ENCODE assay signal across 14 mouse cellular contexts in the genomic region with DNA sequence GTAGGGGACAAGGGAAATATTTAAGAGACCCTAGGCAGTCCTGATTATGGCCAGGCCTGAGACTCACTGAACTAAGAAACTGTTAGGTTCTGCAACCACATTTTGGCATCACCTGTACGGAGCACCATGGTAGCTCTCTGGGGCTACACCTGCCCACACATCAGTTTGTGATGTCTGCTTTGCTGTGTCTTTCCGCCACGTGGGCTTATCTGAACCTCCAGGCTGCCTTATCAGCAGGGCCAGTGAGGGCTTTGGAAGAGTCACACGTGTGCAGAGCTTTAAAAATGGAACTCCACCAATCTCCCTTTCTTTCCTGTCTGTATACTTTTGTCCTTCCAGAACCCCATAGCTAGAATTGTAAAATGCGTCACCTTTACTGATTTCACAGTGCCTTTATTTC. TPM values are rescaled to one million over a fixed set of nuclear protein-coding genes. Genes with fewer than 3 reads are reported as not detected.
DNase-seq lines count a peak whose midpoint lies in the region; ATAC-seq lines count a peak whose summit lies in the region.
"Had no signal": no experiment of that assay in that cellular context is flagged by ENCODE, and none has a peak within 500 bp of the region (broad histone marks: within the 10 kb centered on the region; RNA-seq: fewer than 3 reads in every experiment).

No protein-coding gene starts in this region.

- intact Hi-C loops in gastrocnemius, postnatal 36 days (cut with DNase I): no loop called here

- peak; percentile 78 for DNase-seq in spleen, adult 12 weeks (ENCODE audit: low spot score)
- DNase-seq in spleen, adult 18-20 months: no peak
- peak; percentile 29 to 58 for DNase-seq in spleen, postnatal 36 days (ENCODE audit: low spot score in 2 of 2)
- no peak for DNase-seq in frontal cortex, postnatal 25 days (ENCODE audit: low spot score in 2 of 2)
- DNase-seq in gastrocnemius, postnatal 36 days: no peak
- DNase-seq: adrenal gland, adult 8-10 months; cerebellum, postnatal 25 days; thymus, postnatal 14 days had no signal

- WGBS in liver, embryonic 12.5 days (ENCODE audit: insufficient replicate concordance): 12% methylated on average over 5 of the region's 5 CpGs
- 90% methylated on average over 5 of the region's 5 CpGs for WGBS in hindbrain, embryonic 12.5 days

- peak overlapping the region; percentile 2; the same call in 1 of the 2 replicates for H3K9ac ChIP-seq in liver, embryonic 12.5 days
- no peak overlapping the region for H3K9ac ChIP-seq in hindbrain, embryonic 12.5 days
- H3K9ac ChIP-seq: forebrain, embryonic 12.5 days; heart, embryonic 15.5 days; lung, embryonic 15.5 days had no signal

- peak; percentile 70 for ATAC-seq in common myeloid progenitor, adult 5-6 weeks (replicated peaks; ENCODE audit: low read depth, poor library complexity, severe bottlenecking)
- peak; percentile 91 for ATAC-seq in liver, embryonic 12.5 days
- ATAC-seq in hindbrain, embryonic 12.5 days (ENCODE audit: low FRiP score): no peak

- no peaks in the 10 kb centered on the region for H3K9me3 ChIP-seq in liver, embryonic 12.5 days (replicated peaks)
- no peaks in the 10 kb centered on the region for H3K9me3 ChIP-seq in hindbrain, embryonic 12.5 days (replicated peaks)
- H3K9me3 ChIP-seq: forebrain, embryonic 12.5 days; heart, embryonic 15.5 days; lung, embryonic 15.5 days had no signal

- H3K27me3 ChIP-seq in liver, embryonic 12.5 days (replicated peaks): no peaks in the 10 kb centered on the region; the same call in 1 of the 2 replicates
- H3K27me3 ChIP-seq in hindbrain, embryonic 12.5 days: no peaks in the 10 kb centered on the region
- H3K27me3 ChIP-seq: forebrain, embryonic 12.5 days; heart, embryonic 15.5 days; lung, embryonic 15.5 days had no signal

- no peak overlapping the region for H3K4me3 ChIP-seq in liver, embryonic 12.5 days
- no peak overlapping the region for H3K4me3 ChIP-seq in hindbrain, embryonic 12.5 days
- H3K4me3 ChIP-seq: forebrain, embryonic 12.5 days; heart, embryonic 15.5 days; lung, embryonic 15.5 days had no signal

- no peaks in the 10 kb centered on the region for H3K36me3 ChIP-seq in liver, embryonic 12.5 days
- no peaks in the 10 kb centered on the region for H3K36me3 ChIP-seq in hindbrain, embryonic 12.5 days
- H3K36me3 ChIP-seq: forebrain, embryonic 12.5 days; heart, embryonic 15.5 days; lung, embryonic 15.5 days had no signal

- H3K4me1 ChIP-seq in liver, embryonic 12.5 days: peaks cover 66% of the 10 kb centered on the region
- H3K4me1 ChIP-seq in hindbrain, embryonic 12.5 days: peaks cover 16% of the 10 kb centered on the region
- H3K4me1 ChIP-seq: lung, embryonic 15.5 days had no signal

- H3K4me2 ChIP-seq in liver, embryonic 12.5 days: peak overlapping the region; percentile 42
- H3K4me2 ChIP-seq in hindbrain, embryonic 12.5 days (replicated peaks): no peak overlapping the region
- H3K4me2 ChIP-seq: forebrain, embryonic 12.5 days; heart, embryonic 15.5 days; lung, embryonic 15.5 days had no signal

- peak overlapping the region; percentile 79 for H3K27ac ChIP-seq in liver, embryonic 12.5 days
- H3K27ac ChIP-seq in hindbrain, embryonic 12.5 days: no peak overlapping the region
- H3K27ac ChIP-seq: forebrain, embryonic 12.5 days; heart, embryonic 15.5 days; lung, embryonic 15.5 days had no signal

RNA-seq across cellular contexts. Expression of a gene that starts 8.4 kb away (rescaled TPM):
- total RNA-seq in common myeloid progenitor, adult 5-6 weeks (2017): 20.4 and 21.7 TPM in 2 replicates
- 47.6 and 48.4 TPM in 2 replicates for polyA plus RNA-seq in liver, embryonic 12.5 days (2016; fragmentation: Nextera tagmentation; extraction: Ambion mirVana)
- 75.7 and 77.7 TPM in 2 replicates for polyA plus RNA-seq in hindbrain, embryonic 12.5 days (2016; fragmentation: Nextera tagmentation; extraction: Ambion mirVana)
- 10 to 100 TPM; 20.9 to 22.5 TPM for total RNA-seq in gastrocnemius, postnatal 36 days (2021)

RNA-seq across cellular contexts. Expression of a gene that starts 23.0 kb away (rescaled TPM):
- 0.87 and 3.0 TPM in 2 replicates for total RNA-seq in common myeloid progenitor, adult 5-6 weeks (2017)
- polyA plus RNA-seq in liver, embryonic 12.5 days (2016; fragmentation: Nextera tagmentation; extraction: Ambion mirVana): 0.37 and 0.46 TPM in 2 replicates
- 0.67 and 1.2 TPM in 2 replicates for polyA plus RNA-seq in hindbrain, embryonic 12.5 days (2016; fragmentation: Nextera tagmentation; extraction: Ambion mirVana)
- total RNA-seq in gastrocnemius, postnatal 36 days (2021): under 1 TPM in 1 of 2 experiments, not detected in 1; 0.64 TPM

RNA-seq across cellular contexts. Expression of a gene that starts 45.3 kb away (rescaled TPM):
- total RNA-seq in common myeloid progenitor, adult 5-6 weeks (2017): 4.9 and 7.2 TPM in 2 replicates
- polyA plus RNA-seq in liver, embryonic 12.5 days (2016; fragmentation: Nextera tagmentation; extraction: Ambion mirVana): 2.8 and 3.6 TPM in 2 replicates
- polyA plus RNA-seq in hindbrain, embryonic 12.5 days (2016; fragmentation: Nextera tagmentation; extraction: Ambion mirVana): 1.9 and 2.3 TPM in 2 replicates
- 10 to 100 TPM in 1 of 2 experiments, 1 to 10 TPM in 1; 7.1 to 10.4 TPM for total RNA-seq in gastrocnemius, postnatal 36 days (2021)

Comparison
In these comparisons a context has a peak if more than half of its experiments do, and no peak if none do; other contexts are left out.
1. DNase-seq: peak in spleen, adult 12 weeks (single experiment) and spleen, postnatal 36 days (2 of 2); none in spleen, adult 18-20 months (0 of 2), frontal cortex, postnatal 25 days (0 of 2) and gastrocnemius, postnatal 36 days (0 of 2).